Mouse (Mus musculus) olfactory bulb, adult 2 months (tissue): Measurements from ENCODE around the gene Mpz. TPM values are rescaled to one million over a fixed set of nuclear protein-coding genes. Genes with fewer than 3 reads are reported as not detected.

ENCODE experiments used
- H3K27ac ChIP-seq: fragments of 200-500 bp; 2 replicates; pipeline ENCODE4 v1.5.1; 2012; ENCODE audit warnings: low read depth, low read length; ENCODE audit not compliant: insufficient read depth
- H3K4me1 ChIP-seq: fragments of 200-500 bp; 2 replicates; pipeline ENCODE4 v1.6.1; 2012; ENCODE audit warnings: low read length; ENCODE audit not compliant: control insufficient read depth, insufficient read depth
- H3K4me3 ChIP-seq: fragments of 200-500 bp; 2 replicates; pipeline ENCODE4 v1.5.1; 2012; ENCODE audit warnings: mild to moderate bottlenecking, low read depth, low read length, moderate library complexity; ENCODE audit not compliant: insufficient read depth
- CTCF ChIP-seq: fragments of 200-500 bp; IDR thresholded peaks from 2 replicates; pipeline ENCODE4 v1.5.1; 2012; ENCODE audit warnings: low read depth, mild to moderate bottlenecking, low read length, moderate library complexity; ENCODE audit not compliant: insufficient read depth
- POLR2A ChIP-seq: fragments of 200-500 bp; IDR thresholded peaks from 2 replicates; pipeline ENCODE4 v1.6.1; 2012; ENCODE audit warnings: mild to moderate bottlenecking, low read depth, low read length, moderate library complexity; ENCODE audit not compliant: insufficient read depth
- WGBS: fragments of 180-500 bp; shearing (Covaris S2); methylation state at CpG from one replicate; pipeline ENCODE4 v1.1.7; 2018; 5-methylcytosine and 5-hydroxymethylcytosine counted together
- polyA plus RNA-seq: library from polyadenylated mRNA; stranded (reverse); fragments of >200 nt; gene quantifications from 2 replicates; pipeline ENCODE4 v1.2.4, GENCODE M21; 2012; ENCODE audit warnings: low replicate concordance; ENCODE audit not compliant: missing spikeins, insufficient read depth, insufficient read length

Gene Mpz
- polyA plus RNA-seq, 1 experiment = not detected

DNA sequence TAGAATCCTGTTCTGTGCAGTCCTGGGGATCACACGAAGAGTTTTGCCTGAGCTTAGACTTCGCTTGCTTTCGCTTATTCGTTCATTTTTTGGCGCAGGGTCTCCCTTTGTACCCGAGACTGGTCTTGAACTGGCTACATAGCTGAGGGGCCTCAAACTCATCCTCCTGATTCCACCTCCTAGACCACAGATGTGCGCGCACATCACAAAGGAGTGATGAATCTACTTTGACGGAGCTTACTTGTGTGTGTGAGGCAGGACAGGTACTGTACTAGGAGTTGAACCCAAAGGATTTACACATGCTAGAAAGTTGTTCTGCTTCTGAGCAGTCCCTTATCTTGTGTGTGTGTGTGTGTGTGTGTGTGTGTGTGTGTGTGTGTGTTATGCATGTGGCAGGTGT, 40.3 kb downstream of the Mpz start:
- Histone ChIP-seq H3K4me1 (peaks cover 34% of the 10 kb centered on the region), H3K27ac (peak overlapping the region; percentile 94), H3K4me3 (no peak overlapping the region)
- WGBS = 93% methylated on average over 9 of the region's 9 CpGs
- TF ChIP-seq CTCF (no peak), POLR2A (no peak)

DNA sequence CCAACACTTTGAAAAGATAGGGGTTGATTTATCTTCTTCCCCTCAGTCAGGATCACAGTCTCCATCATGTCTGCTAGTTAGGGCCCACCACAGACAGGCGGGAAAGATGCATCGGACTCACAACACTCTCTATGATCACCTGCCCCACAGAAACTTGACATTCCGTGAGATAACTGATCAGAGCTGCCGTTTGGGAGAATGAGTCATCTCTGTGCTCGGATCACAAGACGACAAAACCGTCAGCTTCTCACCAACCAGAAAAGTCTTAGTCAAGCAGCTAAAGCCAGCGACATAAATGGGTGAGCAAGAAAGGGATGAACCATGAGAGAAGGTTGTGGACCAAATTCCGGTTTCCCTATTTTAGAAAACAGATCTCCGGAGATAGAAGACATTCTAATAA, 41.8 kb downstream of the Mpz start:
- H3K4me1 ChIP-seq = peaks cover 25% of the 10 kb centered on the region
- H3K4me3 ChIP-seq = peak overlapping the region; percentile 44
- no peak for TF ChIP-seq POLR2A
- TF ChIP-seq CTCF = no peak
- 30% methylated on average over 10 of the region's 10 CpGs for WGBS
- peak overlapping the region; percentile 88 for H3K27ac ChIP-seq

DNA sequence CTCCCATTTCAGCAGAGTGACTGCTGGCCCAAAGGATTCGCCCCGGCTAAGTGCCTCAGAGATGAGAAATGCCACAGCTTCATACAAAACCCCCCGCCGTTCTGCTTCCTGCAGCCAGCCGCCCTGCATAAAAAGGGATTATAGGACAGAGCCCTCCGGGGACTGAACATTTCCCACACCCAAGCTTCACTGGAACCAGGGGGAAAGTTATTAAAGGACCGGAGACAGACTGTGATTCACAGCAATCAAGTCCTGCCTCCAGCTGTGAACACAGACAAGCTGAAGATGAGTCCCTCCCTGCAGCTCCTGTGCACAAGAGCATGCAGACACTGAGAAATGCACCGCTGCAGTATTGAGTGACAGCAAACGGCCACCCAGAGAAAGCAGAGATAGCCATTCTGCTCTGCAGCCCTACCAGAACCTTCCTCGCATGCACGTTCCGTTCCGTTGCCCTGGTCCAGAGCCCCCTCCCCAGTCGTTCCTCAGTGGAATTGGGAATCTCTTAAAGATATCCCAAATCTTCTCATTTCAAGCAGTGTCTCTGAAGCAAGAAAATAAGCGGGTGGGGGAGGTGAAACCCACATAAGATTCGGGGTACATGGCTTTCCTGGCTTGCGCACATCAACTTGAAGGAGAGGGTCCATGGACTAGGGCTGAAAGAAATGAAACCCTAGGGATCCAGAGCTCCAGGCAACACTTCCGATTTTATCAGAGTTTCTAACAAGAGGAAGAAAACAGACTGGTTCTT, 42.8 kb downstream of the Mpz start:
- TF ChIP-seq CTCF = no peak
- TF ChIP-seq POLR2A = no peak
- peak overlapping the region; percentile 68 for H3K4me3 ChIP-seq
- 4% methylated on average over 18 of the region's 18 CpGs for whole genome bisulfite sequencing
- peak overlapping the region; percentile 99 for H3K27ac ChIP-seq
- peaks cover 20% of the 10 kb centered on the region for H3K4me1 ChIP-seq

DNA sequence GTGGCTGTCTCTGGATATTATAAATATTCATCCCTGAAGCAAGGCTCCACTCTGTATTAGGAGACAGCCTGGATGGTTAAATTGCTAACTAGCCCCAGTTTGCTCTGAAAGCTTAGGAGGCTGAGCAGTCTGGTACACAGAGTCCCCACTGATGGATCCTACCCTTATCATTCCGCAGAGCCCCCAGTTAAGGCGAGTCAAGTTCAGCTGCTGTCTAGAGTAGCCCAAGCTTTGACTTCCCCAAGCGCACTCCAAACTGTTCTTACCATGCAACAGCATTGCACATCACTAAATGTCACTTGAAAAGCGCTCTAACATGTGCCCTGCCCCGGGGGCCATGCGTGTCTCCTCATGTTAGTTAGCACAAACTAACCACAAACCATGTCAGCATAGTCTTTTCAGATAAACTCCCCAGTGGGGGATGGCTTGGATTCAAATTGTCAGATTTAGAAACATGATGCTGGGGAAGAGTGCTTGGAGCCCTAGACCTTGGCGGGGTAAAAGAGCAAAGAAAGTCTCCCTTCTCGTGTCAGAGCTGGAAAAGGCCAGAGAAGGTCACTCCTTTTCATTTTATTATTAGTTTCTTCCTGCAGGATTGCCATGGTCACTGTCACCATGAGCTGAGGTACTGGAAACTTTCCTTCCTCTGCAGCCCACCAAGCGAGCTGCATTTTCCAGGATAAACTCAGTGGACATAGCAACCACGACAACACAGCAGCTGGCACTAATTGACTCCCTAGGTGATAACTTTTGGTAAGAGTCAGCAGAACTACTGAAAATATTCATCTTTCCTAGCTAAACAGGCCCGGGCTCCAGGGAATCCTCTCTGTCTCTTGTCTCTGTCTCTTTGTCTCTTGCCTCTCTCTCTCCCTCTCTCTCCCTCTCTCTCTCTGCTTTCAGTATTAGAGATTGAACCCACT, 43.7 kb downstream of the Mpz start:
- TF ChIP-seq POLR2A = no peak
- no peak for TF ChIP-seq CTCF
- Histone ChIP-seq H3K4me3 (peak overlapping the region; percentile 39), H3K27ac (peak overlapping the region; percentile 99), H3K4me1 (peaks cover 16% of the 10 kb centered on the region)
- WGBS = 25% methylated on average over 11 of the region's 11 CpGs

DNA sequence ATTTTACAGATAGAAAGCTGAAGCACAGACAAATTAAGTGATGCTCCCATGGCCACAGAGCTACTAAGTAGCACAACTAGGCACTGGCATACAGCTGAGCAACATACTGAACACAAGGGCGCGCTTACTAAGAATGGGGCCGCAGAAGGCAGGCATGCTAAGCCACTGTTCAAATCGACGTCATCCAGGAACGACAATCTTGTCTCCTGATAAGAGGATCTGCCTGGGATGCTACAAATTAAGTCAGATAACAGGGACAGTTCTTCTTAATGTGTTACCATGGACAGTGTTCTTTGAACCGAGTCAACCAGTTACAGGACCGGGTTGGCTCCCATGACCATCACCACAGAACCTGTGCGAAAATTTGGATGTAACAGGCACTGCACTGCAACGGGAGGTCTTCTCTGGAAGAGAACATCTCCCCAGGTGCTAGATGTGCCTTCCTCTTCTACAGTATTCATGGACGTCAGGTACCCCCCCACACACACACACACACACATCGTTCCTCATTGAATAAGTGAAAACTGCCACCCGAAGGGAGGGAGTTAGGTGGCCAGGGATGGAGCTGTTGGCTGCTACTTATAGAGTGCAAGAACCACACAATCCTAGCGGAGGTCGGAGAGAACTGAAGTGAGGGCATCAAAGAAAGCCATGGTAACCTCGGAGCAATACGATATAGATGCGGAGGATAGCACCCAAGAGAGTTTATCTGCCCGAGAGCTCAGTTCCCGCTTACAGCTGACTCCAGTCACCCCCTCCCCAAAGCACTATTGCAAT, 44.7 kb downstream of the Mpz start:
- Histone ChIP-seq H3K4me1 (peaks cover 8% of the 10 kb centered on the region), H3K4me3 (peak overlapping the region; percentile 79), H3K27ac (peak overlapping the region; percentile 77)
- WGBS = 12% methylated on average over 20 of the region's 20 CpGs
- no peak for TF ChIP-seq POLR2A
- TF ChIP-seq CTCF = no peak

DNA sequence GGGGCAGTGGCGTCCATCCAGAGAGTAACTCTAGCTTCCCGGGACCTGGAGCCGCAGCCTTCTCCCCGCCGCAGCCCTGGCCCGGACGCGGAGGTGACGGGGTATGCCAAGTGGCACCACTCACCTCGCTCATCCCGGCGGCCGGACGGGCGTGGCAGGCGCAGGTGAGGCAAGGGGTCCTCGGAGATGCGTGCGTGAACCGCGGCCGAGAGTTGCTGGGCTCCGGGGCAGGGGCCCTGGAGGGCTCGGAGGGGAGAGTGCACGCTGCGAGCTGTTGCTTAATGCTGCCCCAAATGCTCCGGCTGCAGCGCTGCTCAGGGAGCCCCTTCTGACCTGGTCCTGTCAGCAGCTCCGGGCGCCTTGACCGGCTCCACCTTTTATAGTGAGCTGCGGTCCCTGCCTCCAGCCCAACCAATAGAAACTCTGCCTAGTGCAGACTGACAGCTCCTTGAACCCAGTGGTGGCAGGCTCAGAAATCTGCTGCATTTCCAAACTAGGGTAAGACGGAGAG, 45.4 kb downstream of the Mpz start, which contains the start of gene Pcp4l1:
Gene Pcp4l1, minus strand, starts transcription at position 382 of the 511 bp plus-strand sequence.
- TF ChIP-seq POLR2A (peak; percentile 94), CTCF (no peak)
- peaks cover 4% of the 10 kb centered on the region for H3K4me1 ChIP-seq
- H3K4me3 ChIP-seq = peak within 1 kb of the TSS; percentile 79
- peak within 1 kb of the TSS; percentile 77 for H3K27ac ChIP-seq
- WGBS = under 1% methylated on average over 33 of the region's 33 CpGs

DNA sequence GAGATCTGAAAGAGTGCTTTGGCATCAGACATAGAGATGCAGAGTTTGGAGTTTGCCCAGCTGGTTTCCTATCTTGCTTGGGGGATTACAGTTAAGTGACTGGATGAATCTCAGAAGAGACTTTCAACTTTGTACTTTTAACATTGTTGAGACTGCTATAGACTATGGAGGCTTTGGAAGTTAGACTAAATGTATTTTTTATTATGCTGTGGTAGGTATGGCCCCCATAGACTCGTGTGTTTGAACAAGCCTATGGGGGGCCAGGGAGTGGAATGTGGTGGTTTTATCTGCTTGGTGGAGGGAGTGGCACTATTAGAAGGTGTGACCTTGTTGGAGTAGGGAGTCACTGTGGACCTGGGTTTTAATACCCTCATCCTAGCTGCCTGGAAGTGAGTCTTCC, 49.0 kb downstream of the Mpz start:
- 58% methylated on average over 1 of the region's 1 CpGs for WGBS
- no peaks in the 10 kb centered on the region for H3K4me1 ChIP-seq

GRCm38 (mm10) chr1:171200769-171201168, 50.3 kb downstream of the Mpz start:
- Histone ChIP-seq H3K4me1 (no peaks in the 10 kb centered on the region), H3K27ac (no peak overlapping the region), H3K4me3 (no peak overlapping the region)
- 100% methylated on average over 1 of the region's 1 CpGs for WGBS
- TF ChIP-seq POLR2A (no peak), CTCF (no peak)

More for the DNA sequence above, 49.0 kb downstream of the Mpz start:
- TF ChIP-seq POLR2A (no peak), CTCF (no peak)
- Histone ChIP-seq H3K27ac (no peak overlapping the region), H3K4me3 (no peak overlapping the region)
